Mouse (Mus musculus) splenic B cell, adult 2 months (primary cell): ENCODE measurements around the gene Lbh.
A peak's percentile ranks its signal among the peaks of the same experiment; 100 is the strongest.

Source experiments
- DNase-seq: peaks from one replicate; pipeline ENCODE4 v3.0.0-alpha.2; 2011; ENCODE audit warnings: low read depth, low spot score
- H3K27me3 ChIP-seq: 2 replicates; pipeline ENCODE4 v1.6.1; 2012; ENCODE audit warnings: mild to moderate bottlenecking, low read length, moderate library complexity, mixed read lengths; ENCODE audit not compliant: control insufficient read depth, poor library complexity, insufficient read depth, severe bottlenecking
- H3K36me3 ChIP-seq: 2 replicates; pipeline ENCODE4 v1.6.1; 2012; ENCODE audit warnings: mild to moderate bottlenecking, low read length, moderate library complexity, mixed read lengths; ENCODE audit not compliant: control insufficient read depth, poor library complexity, insufficient read depth, severe bottlenecking

The Lbh gene

GRCm38 (mm10) chr17:72903921-72904421 is 14.1 kb upstream of the Lbh start:
- DNase-seq: peak; percentile 80
- H3K36me3 ChIP-seq: no peaks in the 10 kb centered on the region
- no peaks in the 10 kb centered on the region for H3K27me3 ChIP-seq

GRCm38 (mm10) chr17:72904873-72905272 is 13.2 kb upstream of the Lbh start:
- no peaks in the 10 kb centered on the region for H3K27me3 ChIP-seq
- H3K36me3 ChIP-seq: no peaks in the 10 kb centered on the region
- no peak for DNase-seq

DNA sequence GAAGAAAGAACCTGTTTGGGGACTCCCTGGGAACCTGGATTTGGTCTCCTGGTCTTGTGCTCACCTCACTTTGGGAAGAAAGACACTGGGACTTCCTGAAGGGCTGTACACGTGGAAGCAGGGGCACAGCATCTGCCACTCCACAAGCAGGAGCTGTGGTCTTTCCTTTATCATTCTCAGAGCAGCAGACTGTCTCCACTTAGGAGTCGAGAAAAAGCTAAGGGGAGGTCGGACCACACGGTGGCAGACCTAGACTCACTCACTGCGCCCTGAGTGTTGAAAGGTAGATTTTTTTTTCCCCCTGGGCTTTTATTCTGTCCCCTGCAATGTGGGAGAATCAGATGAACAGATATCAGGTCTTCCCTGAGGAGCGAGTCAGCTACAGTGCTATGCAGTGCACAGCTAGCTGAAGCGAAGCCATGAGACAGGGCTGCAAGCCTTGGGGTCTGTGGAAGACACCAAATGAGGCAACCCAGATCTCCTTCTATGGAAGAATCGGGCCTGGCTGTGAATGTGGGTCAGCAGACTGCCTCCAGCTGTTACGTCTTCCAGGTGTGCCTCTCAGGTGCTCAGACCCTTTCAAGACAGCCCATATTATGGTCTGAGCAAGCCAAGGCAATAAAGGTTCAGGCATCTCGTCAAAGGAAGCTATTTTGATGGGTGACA is 11.7 kb upstream of the Lbh start:
- DNase-seq: no peak
- Histone ChIP-seq H3K27me3 (no peaks in the 10 kb centered on the region), H3K36me3 (no peaks in the 10 kb centered on the region)

DNA sequence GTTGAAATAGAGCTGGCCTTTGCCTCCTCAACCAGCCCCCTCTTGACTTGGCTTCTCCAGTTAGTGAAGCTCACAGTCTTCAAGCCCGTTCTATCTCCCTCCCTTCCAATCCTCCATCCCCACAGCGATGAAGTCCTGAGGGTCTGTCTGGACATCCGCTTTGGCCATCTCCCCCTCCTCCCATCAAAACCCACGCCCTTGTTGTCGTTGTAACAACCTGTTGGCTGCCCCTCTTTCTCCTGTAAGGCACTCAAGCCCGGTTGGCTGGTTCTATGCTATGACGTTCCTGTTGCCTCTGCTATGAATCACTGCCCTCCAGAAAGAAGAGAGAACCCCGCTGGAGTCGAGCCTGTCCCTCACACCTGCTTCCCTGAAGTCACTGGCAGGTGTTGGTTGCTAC is 10.9 kb upstream of the Lbh start:
- DNase-seq: no peak
- no peaks in the 10 kb centered on the region for H3K36me3 ChIP-seq

GRCm38 (mm10) chr17:72907777-72908176 is 10.3 kb upstream of the Lbh start:
- DNase-seq: no peak
- no peaks in the 10 kb centered on the region for H3K36me3 ChIP-seq
- no peaks in the 10 kb centered on the region for H3K27me3 ChIP-seq

More for the DNA sequence above, 10.9 kb upstream of the Lbh start:
- no peaks in the 10 kb centered on the region for H3K27me3 ChIP-seq

- DNase-seq: no peak
- Histone ChIP-seq H3K27me3 (no peaks in the 10 kb centered on the region), H3K36me3 (no peaks in the 10 kb centered on the region)
Measured at GRCm38 (mm10) chr17:72908561-72908960, 9.5 kb upstream of the Lbh start.

- no peaks in the 10 kb centered on the region for H3K36me3 ChIP-seq
- DNase-seq: no peak
- no peaks in the 10 kb centered on the region for H3K27me3 ChIP-seq
Measured at GRCm38 (mm10) chr17:72909061-72909852, 8.8 kb upstream of the Lbh start.

GRCm38 (mm10) chr17:72911283-72911682 is 6.8 kb upstream of the Lbh start:
- no peaks in the 10 kb centered on the region for H3K27me3 ChIP-seq
- H3K36me3 ChIP-seq: no peaks in the 10 kb centered on the region
- DNase-seq: no peak

- H3K36me3 ChIP-seq: no peaks in the 10 kb centered on the region
Measured at GRCm38 (mm10) chr17:72911751-72912150, 6.4 kb upstream of the Lbh start.

DNA sequence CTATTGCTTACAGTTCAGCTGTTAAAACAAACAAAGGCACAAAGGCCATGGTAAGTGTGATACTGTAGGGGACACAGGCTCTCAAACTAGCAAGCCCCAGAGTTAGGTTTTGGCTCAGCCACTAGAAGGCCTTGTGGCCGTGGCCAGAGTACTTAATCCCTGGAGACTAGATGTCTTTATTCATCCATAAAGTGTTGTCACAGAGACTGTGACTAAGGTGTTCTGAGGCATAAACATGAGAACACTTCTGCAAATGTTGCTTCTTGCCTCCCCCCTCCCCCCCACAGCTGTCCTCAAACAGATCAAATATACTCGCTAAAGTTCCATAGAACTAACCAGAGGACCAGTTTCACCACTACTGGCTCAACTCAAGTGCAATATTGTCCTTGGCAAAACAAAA is 4.0 kb upstream of the Lbh start:
- DNase-seq: peak; percentile 64
- no peaks in the 10 kb centered on the region for H3K36me3 ChIP-seq
- no peaks in the 10 kb centered on the region for H3K27me3 ChIP-seq

More at GRCm38 (mm10) chr17:72911751-72912150, 6.4 kb upstream of the Lbh start:
- DNase-seq: no peak
- no peaks in the 10 kb centered on the region for H3K27me3 ChIP-seq

- Histone ChIP-seq H3K36me3 (peaks cover 9% of the 10 kb centered on the region), H3K27me3 (no peaks in the 10 kb centered on the region)
- peak; percentile 87 for DNase-seq
Measured at GRCm38 (mm10) chr17:72917241-72918030, 669 bp upstream of the Lbh start.

DNA sequence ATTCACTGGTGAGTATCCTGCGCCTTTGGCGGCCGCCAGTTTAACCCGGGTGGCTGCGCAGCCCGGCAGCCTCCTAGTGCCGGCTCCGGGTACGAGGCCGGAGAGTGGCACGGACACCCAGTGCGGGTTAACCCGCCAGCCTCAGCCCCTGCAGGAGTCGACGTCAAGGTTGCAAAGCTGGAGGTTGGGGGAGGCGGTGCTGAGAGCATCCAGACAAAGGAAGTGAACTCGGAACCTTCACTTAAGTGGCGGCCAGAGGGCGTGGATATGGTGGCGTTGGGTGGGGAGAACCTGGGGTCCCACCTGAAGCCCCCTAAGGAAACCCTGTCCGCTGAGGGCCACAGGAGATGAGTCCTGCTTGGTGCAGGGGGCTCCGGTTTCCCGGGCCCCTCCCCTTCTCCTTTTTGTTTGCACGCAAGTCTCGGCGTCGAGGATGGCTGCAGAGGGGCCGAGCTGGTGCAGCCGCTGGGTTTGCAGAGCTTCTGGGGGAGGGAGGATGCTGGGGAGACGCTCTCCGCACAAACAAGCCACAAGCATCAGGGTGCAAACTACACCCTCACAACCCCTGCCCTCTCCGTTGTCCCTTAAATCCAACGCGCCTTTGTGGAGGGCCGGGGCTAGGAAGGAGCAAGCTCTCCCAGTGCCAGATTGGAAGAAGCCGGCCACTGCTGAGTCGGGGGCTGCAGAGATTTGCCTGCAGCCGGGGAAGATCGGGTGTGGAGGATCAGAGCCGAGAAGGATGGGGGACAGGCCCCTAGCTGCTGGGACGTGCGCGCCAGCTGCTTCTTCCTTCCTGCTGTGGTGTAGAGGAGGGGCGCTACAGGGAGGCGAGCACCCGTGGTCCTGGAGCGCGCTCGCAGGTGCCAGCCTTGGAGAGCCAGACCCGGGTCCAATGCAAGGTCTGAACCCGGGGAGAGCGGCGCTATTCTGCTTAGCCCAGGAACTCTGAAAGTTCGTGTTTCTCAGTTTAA is 751 bp downstream of the Lbh start:
- H3K36me3 ChIP-seq: peaks cover 14% of the 10 kb centered on the region
- peak; percentile 69 for DNase-seq
- H3K27me3 ChIP-seq: no peaks in the 10 kb centered on the region

- H3K27me3 ChIP-seq: no peaks in the 10 kb centered on the region
- DNase-seq: no peak
- H3K36me3 ChIP-seq: peaks cover 14% of the 10 kb centered on the region
Measured at GRCm38 (mm10) chr17:72919641-72920040, 1.5 kb downstream of the Lbh start.

- Histone ChIP-seq H3K27me3 (no peaks in the 10 kb centered on the region), H3K36me3 (peaks cover 14% of the 10 kb centered on the region)
- no peak for DNase-seq
Measured at GRCm38 (mm10) chr17:72920430-72920829, 2.3 kb downstream of the Lbh start.
